Mouse (Mus musculus) hindbrain, embryonic 11.5 days (tissue): ENCODE measurements around the gene Ksr1. TPM values are rescaled to one million over a fixed set of nuclear protein-coding genes. Genes with fewer than 3 reads are reported as not detected.

ENCODE experiments used
- ATAC-seq: fragments of 200-750 bp; cut with Nextera tagmentation; 2 replicates; pipeline ENCODE4 v1.8.0; 2017; ENCODE audit warnings: mild to moderate bottlenecking, moderate TSS enrichment, moderate library complexity; ENCODE audit not compliant: low FRiP score
- DNase-seq: peaks from one replicate; pipeline ENCODE4 v3.0.0-alpha.2; 2015; ENCODE audit warnings: low spot score
- H3K27ac ChIP-seq: fragments of 300-500 bp; sonication (generic); 2 replicates; pipeline ENCODE4 v1.5.1; 2014; ENCODE audit warnings: mild to moderate bottlenecking, low read depth, low read length
- H3K27me3 ChIP-seq: fragments of 300-500 bp; sonication (generic); 2 replicates; pipeline ENCODE4 v1.6.1; 2014; ENCODE audit warnings: mild to moderate bottlenecking, low read length, moderate library complexity, mixed read lengths; ENCODE audit not compliant: control insufficient read depth, insufficient read depth
- H3K36me3 ChIP-seq: fragments of 300-500 bp; sonication (generic); 2 replicates; pipeline ENCODE4 v1.6.1; 2014; ENCODE audit warnings: mild to moderate bottlenecking, low read length, moderate library complexity, mixed read lengths; ENCODE audit not compliant: control insufficient read depth, insufficient read depth
- H3K4me1 ChIP-seq: fragments of 300-500 bp; sonication (generic); replicated peaks from 2 replicates; pipeline ENCODE4 v1.6.1; 2014; ENCODE audit warnings: low read length, mixed read lengths; ENCODE audit not compliant: control insufficient read depth, insufficient read depth
- H3K4me2 ChIP-seq: fragments of 300-500 bp; sonication (generic); replicated peaks from 2 replicates; pipeline ENCODE4 v1.6.1; 2014; ENCODE audit warnings: mild to moderate bottlenecking, low read depth, low read length
- H3K4me3 ChIP-seq: fragments of 300-500 bp; sonication (generic); 2 replicates; pipeline ENCODE4 v1.5.1; 2014; ENCODE audit warnings: low read depth, low read length
- H3K9ac ChIP-seq: fragments of 300-500 bp; sonication (generic); 2 replicates; pipeline ENCODE4 v1.6.1; 2014; ENCODE audit warnings: low read depth, low read length
- H3K9me3 ChIP-seq: fragments of 300-500 bp; sonication (generic); 2 replicates; pipeline ENCODE4 v1.6.1; 2016; ENCODE audit warnings: low read length; ENCODE audit not compliant: control insufficient read depth
- WGBS: fragments of 180-500 bp; shearing (Covaris S2); extraction: QIAGEN DNeasy Blood & Tissue Kit; methylation state at CpG from one replicate; pipeline ENCODE4 v1.1.7; 2014; 5-methylcytosine and 5-hydroxymethylcytosine counted together
- polyA plus RNA-seq: library from polyadenylated mRNA; unstranded; fragments of >200 nt; fragmentation: Nextera tagmentation; extraction: Ambion mirVana; gene quantifications from 2 replicates; pipeline ENCODE4 v1.2.1, GENCODE M21; 2014

The Ksr1 gene
- polyA plus RNA-seq, 1 experiment from 2014 or later: 3.9 TPM

DNA sequence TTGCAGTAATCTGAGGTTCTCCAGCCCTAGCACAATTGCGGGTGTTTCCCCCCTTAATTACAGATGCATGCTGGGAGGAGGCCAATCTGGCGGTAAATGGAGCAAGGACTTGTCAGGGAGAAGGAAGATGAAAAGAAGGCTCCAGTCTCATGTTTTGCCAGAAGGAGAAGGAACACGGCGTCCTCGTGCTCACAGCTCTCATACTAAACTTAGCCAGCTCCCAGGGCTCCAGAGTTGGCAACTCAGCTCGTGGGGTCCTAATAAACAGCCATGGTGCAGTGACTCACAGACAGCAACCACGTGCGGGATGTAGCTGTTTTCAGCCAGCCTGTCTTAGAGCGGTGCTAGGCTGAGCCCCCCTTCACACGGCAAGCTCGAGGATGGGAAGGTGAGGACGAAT, 36.7 kb upstream of the Ksr1 start:
- Histone ChIP-seq H3K4me1 (no peaks in the 10 kb centered on the region), H3K9me3 (no peaks in the 10 kb centered on the region), H3K27me3 (no peaks in the 10 kb centered on the region), H3K4me3 (no peak overlapping the region), H3K27ac (no peak overlapping the region), H3K4me2 (no peak overlapping the region), H3K9ac (no peak overlapping the region), H3K36me3 (no peaks in the 10 kb centered on the region)
- DNase-seq: no peak
- no peak for ATAC-seq
- 80% methylated on average over 12 of the region's 12 CpGs for WGBS

- no peak overlapping the region for H3K4me3 ChIP-seq
- H3K9me3 ChIP-seq: no peaks in the 10 kb centered on the region
- no peak for DNase-seq
- WGBS: 91% methylated on average over 4 of the region's 4 CpGs
- no peaks in the 10 kb centered on the region for H3K4me1 ChIP-seq
- H3K27me3 ChIP-seq: no peaks in the 10 kb centered on the region
- H3K36me3 ChIP-seq: no peaks in the 10 kb centered on the region
- H3K27ac ChIP-seq: no peak overlapping the region
- H3K4me2 ChIP-seq: no peak overlapping the region
- no peak for ATAC-seq
- no peak overlapping the region for H3K9ac ChIP-seq
These were observed 35.7 kb upstream of the Ksr1 start for GRCm38 (mm10) chr11:79181914-79182313.

DNA sequence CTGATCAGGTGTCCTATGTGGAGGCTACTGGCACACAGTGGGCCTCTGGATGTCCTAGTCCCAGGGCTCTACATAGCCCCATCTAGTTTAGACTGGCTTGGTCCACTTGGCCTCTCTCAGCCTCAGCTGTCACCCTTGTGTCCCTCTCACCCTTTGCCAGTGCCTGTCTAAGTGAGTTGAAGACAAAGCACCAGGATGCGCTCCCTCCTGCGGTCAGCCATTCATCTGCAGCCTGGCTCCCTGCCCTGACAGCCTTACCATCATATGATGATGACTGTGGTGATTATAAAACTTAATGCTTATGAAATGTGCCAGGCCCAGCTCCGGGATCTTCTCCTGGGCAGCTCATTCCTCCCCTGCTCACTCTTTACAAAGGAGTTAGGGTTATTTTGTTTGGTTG, 30.5 kb upstream of the Ksr1 start:
- Histone ChIP-seq H3K4me2 (no peak overlapping the region), H3K9me3 (no peaks in the 10 kb centered on the region), H3K4me1 (no peaks in the 10 kb centered on the region), H3K9ac (no peak overlapping the region), H3K27me3 (no peaks in the 10 kb centered on the region), H3K36me3 (no peaks in the 10 kb centered on the region), H3K27ac (no peak overlapping the region), H3K4me3 (no peak overlapping the region)
- no peak for ATAC-seq
- 80% methylated on average over 3 of the region's 3 CpGs for WGBS
- no peak for DNase-seq

DNA sequence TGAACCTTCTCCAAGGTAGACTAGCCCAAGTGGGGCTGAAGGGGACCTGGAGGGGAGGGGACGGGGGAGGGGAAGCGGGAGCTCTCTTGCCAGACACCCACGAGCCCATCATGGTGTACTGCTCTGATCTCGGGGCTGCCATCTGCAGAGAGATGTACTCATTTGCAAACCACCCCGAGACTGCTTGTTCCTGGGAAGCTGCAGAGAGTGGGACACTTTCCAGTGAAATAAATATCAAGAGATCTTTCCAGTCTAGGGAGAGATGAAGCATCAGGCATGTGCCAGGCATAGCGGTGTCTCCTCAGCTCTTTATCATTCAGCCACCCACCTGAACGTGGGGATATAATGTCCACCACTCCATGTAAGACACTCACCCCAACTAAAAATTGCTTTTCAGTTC, 25.8 kb upstream of the Ksr1 start:
- WGBS: 84% methylated on average over 7 of the region's 7 CpGs

GRCm38 (mm10) chr11:79166582-79167300, 20.5 kb upstream of the Ksr1 start:
- ATAC-seq: no peak
- H3K9ac ChIP-seq: no peak overlapping the region
- H3K4me2 ChIP-seq: no peak overlapping the region
- no peaks in the 10 kb centered on the region for H3K9me3 ChIP-seq
- no peaks in the 10 kb centered on the region for H3K4me1 ChIP-seq
- H3K27ac ChIP-seq: no peak overlapping the region
- no peak overlapping the region for H3K4me3 ChIP-seq
- DNase-seq: no peak
- 72% methylated on average over 4 of the region's 4 CpGs for WGBS
- H3K36me3 ChIP-seq: no peaks in the 10 kb centered on the region
- no peaks in the 10 kb centered on the region for H3K27me3 ChIP-seq

More for the DNA sequence above, 25.8 kb upstream of the Ksr1 start:
- no peak for ATAC-seq
- H3K27ac ChIP-seq: no peak overlapping the region
- H3K4me3 ChIP-seq: no peak overlapping the region
- no peak for DNase-seq
- no peaks in the 10 kb centered on the region for H3K27me3 ChIP-seq
- H3K9ac ChIP-seq: no peak overlapping the region
- no peaks in the 10 kb centered on the region for H3K9me3 ChIP-seq
- H3K4me2 ChIP-seq: no peak overlapping the region
- no peaks in the 10 kb centered on the region for H3K4me1 ChIP-seq
- no peaks in the 10 kb centered on the region for H3K36me3 ChIP-seq

DNA sequence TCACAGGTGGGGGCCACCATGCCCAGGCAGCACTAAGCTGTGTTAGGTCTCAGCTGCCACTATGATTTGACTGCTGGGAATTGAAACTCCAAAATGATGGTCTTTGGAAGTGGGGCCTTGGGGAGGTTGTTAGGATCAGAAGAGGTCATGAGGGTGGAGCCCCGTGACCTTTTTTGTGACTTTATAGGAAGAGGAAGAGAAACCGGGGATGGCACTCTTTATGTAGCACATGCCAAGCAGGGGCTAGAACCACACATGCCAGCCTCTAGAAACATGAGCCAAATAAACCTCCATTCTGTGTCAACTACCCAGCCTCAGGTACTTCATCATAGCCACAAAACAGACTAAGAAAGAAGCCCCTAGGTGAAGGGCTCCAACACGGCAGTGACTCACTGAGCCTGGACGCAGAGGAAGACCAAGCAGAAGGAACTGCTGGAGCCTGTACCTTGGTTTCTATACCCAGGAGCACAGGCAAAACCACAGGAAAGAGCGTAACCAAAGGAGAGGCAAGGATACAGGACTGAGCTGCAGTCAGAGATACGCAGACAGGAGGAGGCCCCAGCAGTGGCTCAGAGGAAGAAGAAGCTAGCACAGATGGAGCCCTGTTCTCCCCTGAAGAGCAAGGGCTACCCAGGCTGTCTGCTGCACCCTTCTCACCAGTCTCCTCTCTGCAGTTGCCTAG, 15.0 kb upstream of the Ksr1 start:
- Histone ChIP-seq H3K4me3 (no peak overlapping the region), H3K9ac (no peak overlapping the region), H3K27ac (no peak overlapping the region), H3K36me3 (no peaks in the 10 kb centered on the region), H3K4me1 (no peaks in the 10 kb centered on the region), H3K27me3 (no peaks in the 10 kb centered on the region), H3K9me3 (no peaks in the 10 kb centered on the region), H3K4me2 (no peak overlapping the region)
- no peak for DNase-seq
- 83% methylated on average over 6 of the region's 6 CpGs for WGBS
- no peak for ATAC-seq

DNA sequence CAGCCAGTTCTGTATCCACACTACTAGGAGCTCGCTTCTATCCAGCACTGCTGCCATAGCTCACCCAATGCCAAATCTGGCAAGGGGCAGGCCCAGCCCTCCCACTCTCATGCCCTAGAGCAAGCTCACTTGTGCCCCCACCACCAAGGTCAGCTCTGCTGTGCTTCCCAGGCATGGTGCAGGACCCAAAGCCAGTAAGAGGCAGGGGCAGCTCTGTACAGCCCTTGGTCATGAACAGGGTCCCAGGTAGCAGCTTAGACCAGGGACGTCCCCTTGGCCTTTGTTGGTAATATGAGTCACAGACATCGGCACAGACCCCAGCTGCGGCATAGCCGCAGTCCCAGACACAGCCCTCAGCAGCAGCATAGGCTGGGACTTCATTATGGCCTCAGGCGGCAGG, 13.9 kb upstream of the Ksr1 start:
- Histone ChIP-seq H3K4me1 (no peaks in the 10 kb centered on the region), H3K4me3 (no peak overlapping the region), H3K27ac (no peak overlapping the region), H3K36me3 (no peaks in the 10 kb centered on the region), H3K9ac (no peak overlapping the region), H3K27me3 (no peaks in the 10 kb centered on the region), H3K4me2 (no peak overlapping the region), H3K9me3 (no peaks in the 10 kb centered on the region)
- DNase-seq: no peak
- WGBS: 81% methylated on average over 6 of the region's 6 CpGs
- ATAC-seq: no peak

- no peak overlapping the region for H3K9ac ChIP-seq
These were observed 11.5 kb upstream of the Ksr1 start for GRCm38 (mm10) chr11:79157729-79158128.

GRCm38 (mm10) chr11:79155348-79155747, 9.1 kb upstream of the Ksr1 start:
- Histone ChIP-seq H3K27me3 (no peaks in the 10 kb centered on the region), H3K36me3 (no peaks in the 10 kb centered on the region), H3K4me3 (no peak overlapping the region), H3K4me2 (no peak overlapping the region), H3K9ac (no peak overlapping the region), H3K9me3 (no peaks in the 10 kb centered on the region), H3K27ac (no peak overlapping the region), H3K4me1 (no peaks in the 10 kb centered on the region)
- ATAC-seq (no peak), DNase-seq (no peak)
- WGBS: 77% methylated on average over 6 of the region's 6 CpGs

More at GRCm38 (mm10) chr11:79157729-79158128, 11.5 kb upstream of the Ksr1 start:
- DNase-seq (no peak), ATAC-seq (no peak)
- no peaks in the 10 kb centered on the region for H3K27me3 ChIP-seq
- no peaks in the 10 kb centered on the region for H3K9me3 ChIP-seq
- H3K4me3 ChIP-seq: no peak overlapping the region
- H3K36me3 ChIP-seq: no peaks in the 10 kb centered on the region
- H3K27ac ChIP-seq: no peak overlapping the region
- no peaks in the 10 kb centered on the region for H3K4me1 ChIP-seq
- H3K4me2 ChIP-seq: no peak overlapping the region
- 73% methylated on average over 4 of the region's 4 CpGs for WGBS
